Comparison of ENCODE assay signal across 17 mouse cellular contexts in genomic region chr19:11800531-11801315, GRCm38 (mm10). TPM values are rescaled to one million over a fixed set of nuclear protein-coding genes. Genes with fewer than 3 reads are reported as not detected.
DNase-seq lines count a peak whose midpoint lies in the region; TF ChIP-seq lines count a peak whose summit lies in the region.
"Had no signal": no experiment of that assay in that cellular context is flagged by ENCODE, and none has a peak within 500 bp of the region (broad histone marks: within the 10 kb centered on the region; RNA-seq: fewer than 3 reads in every experiment).

No protein-coding gene starts in this region.

- 64% methylated on average over 8 of the region's 8 CpGs for WGBS in cerebellum, adult 2 months

- DNase-seq in cerebellum, adult 2 months, result no peak
- no peak for DNase-seq in cerebellum, adult 9-10 months
- peak; percentile 16 to 18 for DNase-seq in kidney, postnatal 36 days
- no peak for DNase-seq in kidney, postnatal 4 days
- DNase-seq in induced T-regulatory cell, adult 2 months (ENCODE audit: low read depth), result peak; percentile 31
- no peak for DNase-seq in thymus, postnatal 25 days
- no peak for DNase-seq in frontal cortex, postnatal 25 days (ENCODE audit: low spot score in 2 of 2)
- DNase-seq: adrenal gland, postnatal 36 days; cerebellum, adult 11 months; kidney, adult 18-20 months had no signal

- TF ChIP-seq EP300 in ES-Bruce4 (IDR thresholded peaks at IDR 0.05; ENCODE audit: insufficient read depth, low read depth, low read length), result no peak

- no peak overlapping the region for H3K27ac ChIP-seq in cerebellum, adult 2 months (ENCODE audit: insufficient read depth, low read length)
- H3K27ac ChIP-seq in ES-Bruce4 (ENCODE audit: insufficient read depth, low read length), result no peak overlapping the region
- H3K27ac ChIP-seq: embryonic facial prominence, embryonic 10.5 days; limb, embryonic 13.5 days had no signal

- no peak overlapping the region for H3K9ac ChIP-seq in ES-Bruce4 (ENCODE audit: low read depth, poor library complexity, severe bottlenecking)
- H3K9ac ChIP-seq: limb, embryonic 13.5 days had no signal

- TF ChIP-seq POLR2A in cerebellum, adult 2 months (IDR thresholded peaks at IDR 0.05; ENCODE audit: borderline replicate concordance, insufficient read depth, low read length), result no peak
- no peak for TF ChIP-seq POLR2A in ES-Bruce4 (IDR thresholded peaks at IDR 0.05; ENCODE audit: insufficient read depth, low read length)

- H3K9me3 ChIP-seq in ES-Bruce4 (replicated peaks; ENCODE audit: control insufficient read depth, insufficient read depth, low read length, poor library complexity, severe bottlenecking), result no peaks in the 10 kb centered on the region
- H3K9me3 ChIP-seq: limb, embryonic 13.5 days had no signal

- H3K27me3 ChIP-seq in cerebellum, adult 2 months (ENCODE audit: control insufficient read depth, insufficient read depth, low read length), result no peaks in the 10 kb centered on the region
- no peaks in the 10 kb centered on the region for H3K27me3 ChIP-seq in ES-Bruce4 (ENCODE audit: control insufficient read depth, insufficient read depth, low read length, poor library complexity, severe bottlenecking)
- H3K27me3 ChIP-seq: limb, embryonic 13.5 days had no signal

- H3K36me3 ChIP-seq in ES-Bruce4 (ENCODE audit: control insufficient read depth, insufficient read depth, low read length, poor library complexity, severe bottlenecking), result peaks cover 11% of the 10 kb centered on the region; the same call in 1 of the 2 replicates
- H3K36me3 ChIP-seq: embryonic facial prominence, embryonic 10.5 days; limb, embryonic 13.5 days had no signal

- peaks cover 2% of the 10 kb centered on the region; the same call in 1 of the 2 replicates for H3K4me1 ChIP-seq in cerebellum, adult 2 months (ENCODE audit: control insufficient read depth, insufficient read depth, low read length)
- H3K4me1 ChIP-seq in ES-Bruce4 (ENCODE audit: control insufficient read depth, insufficient read depth, low read length), result peaks cover 5% of the 10 kb centered on the region
- H3K4me1 ChIP-seq: embryonic facial prominence, embryonic 10.5 days; limb, embryonic 13.5 days had no signal

- no peak overlapping the region for H3K4me3 ChIP-seq in cerebellum, adult 2 months (replicated peaks; ENCODE audit: insufficient read depth, low read depth, low read length)
- H3K4me3 ChIP-seq in ES-Bruce4 (ENCODE audit: low read depth, low read length), result no peak overlapping the region
- H3K4me3 ChIP-seq: embryonic facial prominence, embryonic 10.5 days; limb, embryonic 13.5 days; myocyte had no signal

- peak; percentile 5; the same call in 1 of the 2 replicates for TF ChIP-seq CTCF in cerebellum, adult 2 months (IDR thresholded peaks at IDR 0.05; ENCODE audit: borderline replicate concordance, insufficient read depth, low read depth, low read length)
- peak; percentile 27 for TF ChIP-seq CTCF in ES-Bruce4 (IDR thresholded peaks at IDR 0.05; ENCODE audit: low read depth, low read length)

RNA-seq across cellular contexts. Expression of gene Stx3, which starts 18.5 kb away (rescaled TPM):
- polyA plus RNA-seq in cerebellum, adult 2 months (2012; rRNA removed), result 58.1 and 63.1 TPM in 2 replicates
- polyA plus RNA-seq in ES-Bruce4 (2011; ENCODE audit: insufficient read depth, insufficient read length, low read depth, missing spikeins), result 109 and 112 TPM in 2 replicates

RNA-seq across cellular contexts. Expression of gene Mrpl16, which starts 30.5 kb away (rescaled TPM):
- polyA plus RNA-seq in cerebellum, adult 2 months (2012; rRNA removed), result 41.0 and 41.6 TPM in 2 replicates
- polyA plus RNA-seq in ES-Bruce4 (2011; ENCODE audit: insufficient read depth, insufficient read length, low read depth, missing spikeins), result 46.5 and 49.6 TPM in 2 replicates

RNA-seq across cellular contexts. Expression of gene Olfr1417, which starts 38.3 kb away (rescaled TPM):
- polyA plus RNA-seq in cerebellum, adult 2 months (2012; rRNA removed), result 0.11 TPM in 1 of 2 replicates, not detected in the other
- not detected in 2 replicates for polyA plus RNA-seq in ES-Bruce4 (2011; ENCODE audit: insufficient read depth, insufficient read length, low read depth, missing spikeins)
- polyA plus RNA-seq: embryonic facial prominence, embryonic 10.5 days; forebrain, embryonic 11.5 days; heart, embryonic 16.5 days; limb, embryonic 13.5 days; myocyte; thymus, postnatal 0 days had no signal

RNA-seq across cellular contexts. Expression of gene Gif, which starts 53.4 kb away (rescaled TPM):
- not detected in 2 replicates for polyA plus RNA-seq in cerebellum, adult 2 months (2012; rRNA removed)
- polyA plus RNA-seq in ES-Bruce4 (2011; ENCODE audit: insufficient read depth, insufficient read length, low read depth, missing spikeins), result not detected in 2 replicates
- polyA plus RNA-seq: embryonic facial prominence, embryonic 10.5 days; forebrain, embryonic 11.5 days; heart, embryonic 16.5 days; limb, embryonic 13.5 days; myocyte; thymus, postnatal 0 days had no signal

Comparison
In these comparisons a context has a peak if more than half of its experiments do, and no peak if none do; other contexts are left out.
1. DNase-seq: peak in kidney, postnatal 36 days (2 of 2) and induced T-regulatory cell, adult 2 months (single experiment); none in cerebellum, adult 2 months (0 of 2), cerebellum, adult 9-10 months (single experiment), kidney, postnatal 4 days (0 of 2), thymus, postnatal 25 days (single experiment) and frontal cortex, postnatal 25 days (0 of 2).